Mouse (Mus musculus) heart, postnatal 14 days (tissue): ENCODE data around the gene Ddx50. TPM values are rescaled to one million over a fixed set of nuclear protein-coding genes. Genes with fewer than 3 reads are reported as not detected.

Experiments
- microRNA-seq, 2 experiments: library from miRNA; unstranded; fragments of <30 nt; microRNA quantifications; one replicate each; pipeline ENCODE4 v1.2.0; 2021 to 2022
- total RNA-seq, 2 experiments: library from RNA; stranded (reverse); gene quantifications; 2 replicates each; pipeline ENCODE4 v1.2.3; 2021

Ddx50 gene
- total RNA-seq, 2 experiments from 2014 or later, result 55.8 to 58.4 TPM

Small RNA genes within 50 kb of the gene (microRNA-seq; reads per million reads assigned to microRNA genes)
- 0 reads per million in 2 experiments for gene Mir7215

Other genes with a start within 250 kb of the Ddx50 start
- gene Hkdc1, start 228.7 kb downstream of the Ddx50 start, total RNA-seq, result not detected
- under 1 TPM; 0.32 to 0.33 TPM for gene 4930507D05Rik, start 201.7 kb downstream of the Ddx50 start, total RNA-seq
- gene Supv3l1, start 201.5 kb downstream of the Ddx50 start, total RNA-seq, result 10 to 100 TPM; 30.4 to 35.6 TPM
- gene Vps26a, start 164.4 kb downstream of the Ddx50 start, total RNA-seq, result 10 to 100 TPM; 45.2 to 45.5 TPM
- 10 to 100 TPM; 41.0 to 41.1 TPM for gene Srgn, start 123.8 kb downstream of the Ddx50 start, total RNA-seq
- gene Kif1bp, start 72.8 kb downstream of the Ddx50 start, total RNA-seq, result 10 to 100 TPM; 38.9 to 41.4 TPM
- 10 to 100 TPM; 24.8 to 30.5 TPM for gene Ddx21, start 48.9 kb downstream of the Ddx50 start, total RNA-seq
- 1 to 10 TPM; 1.2 to 1.5 TPM for gene Stox1, start 74.9 kb upstream of the Ddx50 start, total RNA-seq
- gene Ccar1, start 141.1 kb upstream of the Ddx50 start, total RNA-seq, result 10 to 100 TPM; 56.3 to 58.7 TPM